Mouse (Mus musculus): ENCODE data around the gene Samd9l.
"Not testable (repeated sequence)": the region's sequence is repeated elsewhere in the genome, so short reads cannot be mapped to it uniquely, and the experiment has no call there.

DNA sequence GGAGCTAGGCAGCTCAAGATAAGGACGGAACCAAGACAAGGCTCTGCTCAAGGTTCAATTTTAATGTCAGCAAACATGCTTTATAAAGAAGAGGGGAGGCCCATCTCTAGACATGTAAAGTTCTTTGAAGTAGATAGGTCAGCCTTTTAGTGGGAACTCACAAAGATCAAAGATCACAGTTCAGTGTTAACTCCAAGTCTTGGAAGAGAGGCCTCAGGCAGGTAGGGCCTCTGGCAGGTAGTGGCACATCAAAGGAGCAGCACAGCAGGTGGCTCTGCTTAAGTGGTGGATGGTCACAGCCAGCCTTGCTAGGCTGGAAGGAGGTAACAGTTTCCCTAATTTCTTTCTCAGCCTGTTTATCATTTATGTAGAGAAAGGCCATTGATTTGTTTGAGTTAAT is 33.8 kb downstream of the Samd9l start:
- not testable (repeated sequence) for TF ChIP-seq POLR2A (IDR thresholded peaks at IDR 0.05; ENCODE audit: control insufficient read depth, extremely low read depth, insufficient read depth, low read length, poor library complexity); CTCF (IDR thresholded peaks at IDR 0.05; ENCODE audit: borderline replicate concordance, control insufficient read depth, extremely low read depth, insufficient read depth, low read length, poor library complexity)
